Mouse (Mus musculus): Measurements from ENCODE around the gene Mycl.

DNA sequence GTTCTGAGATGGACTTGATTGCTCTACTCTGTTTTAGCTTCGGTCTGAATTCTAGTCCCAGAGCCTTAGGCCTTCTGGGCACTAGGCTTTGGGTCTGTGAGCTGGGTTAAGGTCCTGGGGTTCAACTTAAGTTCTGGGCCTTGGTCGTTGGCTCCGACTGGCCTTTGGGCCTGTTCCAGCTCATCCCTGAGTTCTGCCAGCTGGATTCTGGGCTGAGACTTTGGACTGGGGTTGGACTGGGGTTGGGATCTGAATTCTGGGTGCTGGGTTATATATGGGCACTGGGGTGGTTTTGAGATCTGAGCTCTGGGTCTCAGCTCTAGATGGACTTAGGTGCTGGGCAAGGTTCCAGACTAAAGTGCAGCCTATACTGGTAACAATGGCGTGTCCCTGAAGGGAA is 24.3 kb upstream of the Mycl start:
- TF ChIP-seq POLR2A (IDR thresholded peaks at IDR 0.05; ENCODE audit: borderline replicate concordance, insufficient read depth, low read length) (no peak), CTCF (IDR thresholded peaks at IDR 0.05; ENCODE audit: borderline replicate concordance, insufficient read depth, low read depth, low read length) (no peak)

Measured in cerebellum, adult 2 months (tissue).